Mouse (Mus musculus): Measurements from ENCODE around the gene Zfx. TPM values are rescaled to one million over a fixed set of nuclear protein-coding genes. Genes with fewer than 3 reads are reported as not detected.

Zfx gene
- total RNA-seq, 2 experiments from 2014 or later, result 11.1 to 25.9 TPM

DNA sequence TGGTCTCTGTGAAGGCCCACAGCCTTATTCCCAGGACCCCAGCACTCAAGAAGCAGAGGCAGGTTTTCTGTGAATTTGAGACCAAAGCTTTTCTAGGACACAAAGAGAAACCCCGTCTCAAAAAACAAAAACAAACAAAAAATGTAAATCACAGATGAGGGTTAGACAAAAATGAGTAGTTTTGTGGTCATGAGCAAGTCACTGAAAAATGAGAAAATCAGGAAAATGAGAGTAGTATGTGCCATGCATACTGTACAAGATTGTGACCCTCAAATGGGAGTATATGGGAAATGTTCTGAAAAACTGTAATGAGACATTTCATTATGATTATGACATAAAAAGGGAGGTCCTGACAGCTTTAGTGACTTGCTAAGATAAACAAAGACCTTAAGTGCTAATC, 22.9 kb downstream of the Zfx start:
- ATAC-seq (replicated peaks; ENCODE audit: low FRiP score, poor library complexity, severe bottlenecking), result no peak

DNA sequence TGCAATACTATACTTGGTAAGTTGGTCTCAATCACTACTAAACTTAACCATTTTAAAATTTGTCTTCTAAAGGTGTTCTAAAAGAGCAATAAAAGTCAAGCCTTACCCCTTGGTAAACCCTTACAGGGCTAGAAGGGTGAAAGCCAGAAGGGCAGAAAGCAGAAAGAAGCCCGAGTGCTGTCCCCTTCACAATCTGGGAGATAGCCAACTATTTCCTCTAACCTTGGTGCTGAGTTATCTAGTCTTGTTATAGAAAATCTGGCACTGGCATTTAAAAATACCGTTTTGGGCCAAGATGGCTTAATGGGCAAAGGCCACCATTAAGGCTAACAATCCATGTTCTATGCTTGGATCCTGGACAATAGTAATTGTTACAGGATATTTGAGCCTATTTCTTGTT, 32.5 kb downstream of the Zfx start:
- no peak for ATAC-seq (replicated peaks; ENCODE audit: low FRiP score, poor library complexity, severe bottlenecking)

DNA sequence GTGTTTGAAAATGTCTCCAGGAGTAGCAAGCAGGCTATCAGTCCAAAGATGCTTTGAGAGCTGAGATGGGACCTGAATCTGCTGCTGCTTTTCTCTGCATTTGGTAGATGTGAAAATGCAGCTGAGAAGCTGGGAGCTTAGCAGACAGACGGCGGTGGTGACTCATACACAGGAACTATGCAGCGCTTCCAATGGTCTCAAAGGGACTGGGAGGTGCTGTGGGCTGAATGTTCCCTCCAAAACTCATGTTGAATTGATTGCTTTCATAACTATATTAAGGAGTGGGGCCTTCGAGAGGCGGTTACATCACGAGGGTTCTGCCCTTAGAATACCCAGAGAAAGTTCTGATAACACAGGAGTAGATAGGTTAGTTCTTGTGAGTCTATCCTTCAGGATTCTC, 62.3 kb downstream of the Zfx start:
- no peak for ATAC-seq (replicated peaks; ENCODE audit: low FRiP score, poor library complexity, severe bottlenecking)

DNA sequence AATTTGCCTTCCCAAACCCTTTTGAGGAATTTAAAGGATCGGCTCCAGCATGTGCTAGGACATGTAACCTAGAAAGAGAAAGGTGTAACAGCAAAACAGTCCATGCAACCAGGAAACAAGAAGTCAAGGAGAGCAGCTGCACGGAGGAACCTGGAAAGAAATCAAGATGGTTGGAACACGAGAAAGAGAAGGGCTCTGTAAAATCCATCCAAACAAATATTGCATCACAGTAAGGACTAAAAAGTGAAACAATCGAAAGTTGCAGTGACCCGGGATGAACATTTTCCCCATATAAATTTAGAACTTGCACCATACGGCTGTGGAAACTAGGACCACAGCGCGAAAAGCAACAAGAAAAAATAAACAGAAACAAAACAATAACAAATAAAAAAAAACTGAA, 62.8 kb downstream of the Zfx start:
- no peak for ATAC-seq (replicated peaks; ENCODE audit: low FRiP score, poor library complexity, severe bottlenecking)

DNA sequence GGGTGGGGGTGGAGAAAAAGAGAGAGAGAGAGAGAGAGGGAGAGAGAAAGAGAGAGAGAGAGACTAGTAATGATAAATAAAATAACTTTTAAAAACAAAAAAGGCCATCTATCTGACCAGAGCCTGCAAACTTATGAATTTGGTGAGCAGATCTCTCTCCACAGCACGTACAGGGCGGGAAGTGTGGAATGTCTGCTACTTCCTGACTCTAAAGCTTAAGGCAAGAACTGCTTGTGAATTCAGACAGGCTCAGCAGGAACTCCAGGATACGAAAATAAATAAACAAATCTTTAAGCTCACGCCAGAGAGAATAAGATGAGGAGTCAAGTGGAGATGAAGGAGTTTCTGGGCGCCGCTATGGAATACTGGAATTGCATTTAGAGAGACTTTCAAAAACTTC, 64.8 kb downstream of the Zfx start:
- no peak for ATAC-seq (replicated peaks; ENCODE audit: low FRiP score, poor library complexity, severe bottlenecking)

DNA sequence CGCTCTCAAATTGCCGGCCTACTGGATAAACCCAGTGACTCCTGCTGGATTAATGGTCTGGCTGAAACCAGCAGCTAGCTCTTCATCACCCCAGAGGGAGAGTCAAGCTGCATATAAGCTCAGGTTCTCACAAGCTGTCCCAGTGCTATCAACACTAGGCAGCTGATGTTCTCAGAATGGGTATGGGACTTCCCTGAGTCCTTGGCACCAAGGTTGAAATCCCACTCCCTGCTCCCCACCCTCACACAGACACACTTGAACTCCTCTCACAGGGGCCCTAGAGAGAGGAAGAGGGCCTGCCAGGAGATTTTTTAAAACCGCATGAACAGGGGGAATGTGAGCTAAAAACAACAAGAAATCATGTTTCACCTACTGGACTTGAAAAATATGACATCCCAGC, 74.5 kb downstream of the Zfx start:
- no peak for ATAC-seq (replicated peaks; ENCODE audit: low FRiP score, poor library complexity, severe bottlenecking)

DNA sequence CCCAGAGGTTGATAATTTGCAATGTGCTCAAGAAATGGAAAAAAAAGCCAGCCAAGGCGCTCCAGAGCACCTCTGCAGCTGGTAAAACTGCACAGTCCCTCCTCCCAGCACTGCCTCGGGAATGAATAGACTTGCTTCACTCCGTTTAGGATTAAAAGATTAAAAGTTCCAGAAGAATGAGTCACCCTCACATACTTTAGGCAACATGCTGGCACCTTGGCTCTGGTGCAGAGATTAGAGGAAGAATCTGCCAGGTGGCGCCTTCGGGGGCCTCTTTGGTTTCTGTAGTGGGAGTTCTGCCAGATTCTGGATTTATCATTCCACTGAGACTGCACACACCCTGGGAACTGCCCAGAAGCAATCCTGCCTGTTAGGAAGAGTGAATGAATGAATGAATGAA, 75.5 kb downstream of the Zfx start:
- no peak for ATAC-seq (replicated peaks; ENCODE audit: low FRiP score, poor library complexity, severe bottlenecking)

DNA sequence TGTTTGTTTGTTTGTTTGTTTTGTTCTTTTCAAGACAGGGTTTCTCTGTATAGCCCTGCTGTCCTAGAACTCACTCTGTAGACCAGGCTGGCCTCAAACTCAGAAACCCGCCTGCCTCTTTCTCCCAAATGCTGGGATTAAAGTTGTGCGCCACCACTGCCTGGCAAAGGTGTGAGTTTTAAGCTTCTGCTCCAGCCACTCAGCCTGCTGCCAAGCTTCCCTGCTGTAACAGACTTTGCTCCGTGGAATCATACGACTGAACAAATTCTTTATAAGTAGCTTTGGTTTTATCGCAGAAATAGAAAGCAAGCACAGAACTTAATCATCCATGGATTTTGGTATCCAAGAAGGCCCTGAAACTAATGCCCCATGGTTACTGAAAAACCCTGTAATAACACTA, 76.1 kb downstream of the Zfx start:
- no peak for ATAC-seq (replicated peaks; ENCODE audit: low FRiP score, poor library complexity, severe bottlenecking)

DNA sequence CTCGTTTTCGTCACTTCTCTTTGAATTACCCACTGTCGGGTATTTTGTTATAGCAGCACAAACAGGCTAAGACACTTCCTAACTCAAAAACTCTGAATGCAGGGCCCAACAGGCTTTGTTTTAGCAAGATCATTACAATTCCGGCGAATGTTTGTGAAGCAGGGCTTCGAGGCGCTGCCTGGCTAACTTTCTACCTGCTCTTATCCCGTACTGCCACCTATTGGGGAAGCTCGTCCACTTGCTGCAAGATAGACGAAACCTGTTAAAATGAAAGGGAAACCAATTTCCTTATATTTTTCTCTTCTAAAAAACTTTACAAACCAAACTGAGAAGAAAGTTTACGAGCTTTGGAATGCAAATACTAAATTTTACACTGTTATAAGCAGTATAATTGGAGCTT, 90.6 kb downstream of the Zfx start:
- ATAC-seq (replicated peaks; ENCODE audit: low FRiP score, poor library complexity, severe bottlenecking), result peak; percentile 81

DNA sequence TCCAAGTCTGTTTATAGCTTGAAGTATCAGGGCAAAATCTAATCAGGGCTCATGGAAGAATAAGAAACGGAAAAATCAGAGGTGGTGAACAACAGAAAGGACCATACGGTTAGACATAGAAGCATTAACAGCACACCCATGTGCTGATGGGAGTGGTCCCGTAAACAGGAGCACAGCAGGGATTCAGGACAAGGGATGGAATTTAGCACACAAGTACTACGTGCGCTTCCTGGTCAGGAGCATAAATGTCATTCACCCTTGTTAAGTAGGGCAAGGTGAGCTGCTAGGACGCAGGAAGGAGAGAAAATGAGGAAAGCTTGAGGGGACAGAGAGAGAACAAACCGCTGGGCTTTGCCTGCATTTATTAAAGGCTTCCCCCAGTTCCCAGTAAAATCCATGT, 93.4 kb downstream of the Zfx start:
- no peak for ATAC-seq (replicated peaks; ENCODE audit: low FRiP score, poor library complexity, severe bottlenecking)

Other genes starting within 250 kb of the Zfx start
- not detected in 2 replicates for gene AU015836, start 155.0 kb downstream of the Zfx start, total RNA-seq (2015; ENCODE audit: low replicate concordance)
- not detected in 2 replicates for gene AU015836, start 155.0 kb downstream of the Zfx start, total RNA-seq (2017; ENCODE audit: low replicate concordance)
- 50.3 and 58.3 TPM in 2 replicates for gene Eif2s3x, start 89.2 kb upstream of the Zfx start, total RNA-seq (2015; ENCODE audit: low replicate concordance)
- gene Eif2s3x, start 89.2 kb upstream of the Zfx start, total RNA-seq (2017; ENCODE audit: low replicate concordance), result 42.2 and 45.9 TPM in 2 replicates
- gene Klhl15, start 110.9 kb upstream of the Zfx start, total RNA-seq (2015; ENCODE audit: low replicate concordance), result 6.7 and 15.0 TPM in 2 replicates
- 4.6 and 5.6 TPM in 2 replicates for gene Klhl15, start 110.9 kb upstream of the Zfx start, total RNA-seq (2017; ENCODE audit: low replicate concordance)
- not detected in 2 replicates for gene Fam90a1b, start 243.1 kb upstream of the Zfx start, total RNA-seq (2015; ENCODE audit: low replicate concordance)
- gene Fam90a1b, start 243.1 kb upstream of the Zfx start, total RNA-seq (2017; ENCODE audit: low replicate concordance), result not detected in 2 replicates
- 9.0 and 12.3 TPM in 2 replicates for gene Apoo, start 243.4 kb upstream of the Zfx start, total RNA-seq (2015; ENCODE audit: low replicate concordance)
- 3.2 and 12.0 TPM in 2 replicates for gene Apoo, start 243.4 kb upstream of the Zfx start, total RNA-seq (2017; ENCODE audit: low replicate concordance)